Mouse (Mus musculus): ENCODE measurements around the gene Cdk5.

The Cdk5 gene

GRCm38 (mm10) chr5:24428596-24428995 lies 5.3 kb upstream of the Cdk5 start:
- DNase-seq (ENCODE audit: extremely low spot score, low read depth, low spot score), result no peak

DNA sequence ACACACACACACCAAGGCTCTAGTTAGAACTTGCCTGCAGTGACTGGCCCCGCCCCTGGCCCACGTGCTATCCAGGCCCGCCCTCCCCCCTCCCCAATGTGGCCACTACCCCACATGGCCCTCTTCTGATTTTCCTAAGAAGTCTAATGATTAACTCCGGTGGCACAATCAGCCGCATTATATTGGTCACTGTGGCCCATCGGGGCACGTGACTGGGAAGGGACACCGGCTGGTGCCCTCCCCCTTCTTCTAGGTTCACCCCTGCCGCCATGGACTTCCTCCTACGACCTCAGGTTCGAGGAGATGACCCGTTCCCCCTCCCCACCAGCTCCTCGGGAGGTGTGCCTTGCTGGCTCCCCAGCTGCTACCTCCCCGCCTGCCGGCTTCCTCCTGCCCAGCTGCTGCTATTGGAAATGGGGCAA lies 4.7 kb upstream of the Cdk5 start:
- no peak for DNase-seq (ENCODE audit: extremely low spot score, low read depth, low spot score)

GRCm38 (mm10) chr5:24427285-24427633 lies 3.9 kb upstream of the Cdk5 start:
- no peak for DNase-seq (ENCODE audit: extremely low spot score, low read depth, low spot score)

- DNase-seq (ENCODE audit: extremely low spot score, low read depth, low spot score), result no peak
Measured at GRCm38 (mm10) chr5:24426556-24427284, 3.4 kb upstream of the Cdk5 start.

DNA sequence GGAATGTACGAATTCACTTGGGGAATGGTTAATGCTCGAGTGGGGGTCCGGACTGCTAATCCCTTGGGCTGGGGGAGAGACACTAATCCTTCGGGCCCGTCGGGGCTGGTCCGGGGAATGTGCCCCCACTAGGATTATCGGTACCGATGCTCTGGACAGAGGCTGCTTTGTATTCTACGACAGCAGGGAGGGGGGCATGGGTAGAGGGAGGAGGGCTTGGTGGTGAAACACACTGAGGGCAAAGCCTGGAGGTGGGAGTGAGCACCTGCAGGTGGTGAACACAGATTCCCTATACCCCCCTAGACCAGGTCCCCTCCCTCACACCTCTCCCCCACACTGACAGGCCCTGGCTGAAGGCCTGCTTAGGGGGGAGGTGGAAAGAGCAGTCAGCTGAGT lies 2.7 kb upstream of the Cdk5 start:
- DNase-seq (ENCODE audit: extremely low spot score, low read depth, low spot score), result no peak

- DNase-seq (ENCODE audit: extremely low spot score, low read depth, low spot score), result no peak
Measured at GRCm38 (mm10) chr5:24425421-24426036, 2.2 kb upstream of the Cdk5 start.

DNA sequence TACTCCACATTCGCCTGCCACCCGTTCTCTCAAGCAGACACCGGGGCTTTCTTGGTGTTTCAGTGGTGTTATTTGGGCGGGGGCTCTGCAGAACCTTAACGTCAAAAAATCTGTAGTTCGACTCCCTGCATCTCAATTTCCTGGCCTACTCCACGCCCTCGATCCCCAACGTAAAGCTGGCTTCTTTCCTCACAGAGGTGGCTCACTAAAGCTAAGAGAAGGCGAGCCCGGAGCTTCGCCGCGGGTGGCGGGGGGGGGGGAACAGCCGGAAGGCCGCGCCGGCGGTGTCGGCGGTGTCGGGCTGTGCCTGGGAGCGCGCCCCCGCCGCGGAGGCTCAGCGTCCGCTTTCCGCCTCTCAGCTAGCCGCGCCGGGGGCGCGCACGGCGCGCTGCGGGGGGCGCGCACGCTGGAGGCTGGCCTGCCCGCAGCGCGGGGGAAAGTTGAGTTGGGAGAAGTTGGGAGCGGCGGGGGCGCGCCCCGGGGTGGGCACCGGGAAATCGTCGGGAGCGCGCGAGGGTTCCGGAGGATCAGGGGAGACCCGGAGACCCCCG lies 1.6 kb upstream of the Cdk5 start:
- DNase-seq (ENCODE audit: extremely low spot score, low read depth, low spot score), result no peak

- DNase-seq (ENCODE audit: extremely low spot score, low read depth, low spot score), result no peak
Measured at GRCm38 (mm10) chr5:24424004-24424781, 863 bp upstream of the Cdk5 start.

DNA sequence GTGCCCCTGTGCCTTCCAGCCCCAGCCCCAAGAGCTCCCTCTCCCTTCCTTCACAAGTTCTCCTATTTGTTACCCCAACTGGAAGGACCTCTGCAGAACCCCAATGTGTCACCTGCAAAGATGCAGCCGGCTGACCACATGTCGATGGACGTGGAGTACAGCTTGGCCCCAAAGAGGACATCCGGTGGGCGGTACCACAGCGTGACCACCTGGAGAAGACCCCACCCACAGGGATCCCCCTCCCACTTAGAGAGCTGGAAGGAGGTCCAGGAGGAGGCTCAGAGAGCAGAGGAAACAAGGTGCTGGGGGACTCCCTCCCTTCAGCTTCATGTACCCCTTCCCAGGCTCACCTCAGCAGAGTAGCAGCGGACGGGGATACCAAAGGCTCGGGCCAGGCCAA lies 2.9 kb downstream of the Cdk5 start:
- no peak for DNase-seq (ENCODE audit: extremely low spot score, low read depth, low spot score)

GRCm38 (mm10) chr5:24417587-24417986 lies 5.7 kb downstream of the Cdk5 start:
- DNase-seq (ENCODE audit: extremely low spot score, low read depth, low spot score), result no peak

DNA sequence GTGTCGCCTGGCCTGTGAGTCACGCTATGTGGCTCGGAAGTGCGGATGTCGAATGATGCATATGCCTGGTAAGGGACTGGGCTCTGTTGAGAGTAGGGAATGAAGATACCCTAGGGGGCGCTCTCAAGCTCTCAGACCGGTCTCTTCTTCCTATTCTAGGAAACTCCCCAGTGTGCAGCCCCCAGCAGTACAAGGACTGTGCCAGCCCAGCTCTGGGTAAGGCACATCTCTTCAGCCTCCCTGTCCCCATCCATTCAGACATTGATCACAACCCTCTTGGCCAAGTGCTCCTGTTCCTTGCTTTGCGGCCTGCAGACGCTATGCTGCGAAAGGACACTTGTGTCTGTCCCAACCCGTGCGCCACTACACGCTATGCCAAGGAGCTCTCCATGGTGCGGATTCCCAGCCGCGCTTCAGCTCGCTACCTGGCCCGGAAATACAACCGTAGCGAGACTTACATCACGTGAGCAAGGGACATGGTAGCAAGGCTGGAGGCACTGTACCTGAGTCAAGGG lies 7.1 kb downstream of the Cdk5 start:
- DNase-seq (ENCODE audit: extremely low spot score, low read depth, low spot score), result no peak

- DNase-seq (ENCODE audit: extremely low spot score, low read depth, low spot score), result no peak
Measured at GRCm38 (mm10) chr5:24413938-24414337, 9.4 kb downstream of the Cdk5 start.

DNA sequence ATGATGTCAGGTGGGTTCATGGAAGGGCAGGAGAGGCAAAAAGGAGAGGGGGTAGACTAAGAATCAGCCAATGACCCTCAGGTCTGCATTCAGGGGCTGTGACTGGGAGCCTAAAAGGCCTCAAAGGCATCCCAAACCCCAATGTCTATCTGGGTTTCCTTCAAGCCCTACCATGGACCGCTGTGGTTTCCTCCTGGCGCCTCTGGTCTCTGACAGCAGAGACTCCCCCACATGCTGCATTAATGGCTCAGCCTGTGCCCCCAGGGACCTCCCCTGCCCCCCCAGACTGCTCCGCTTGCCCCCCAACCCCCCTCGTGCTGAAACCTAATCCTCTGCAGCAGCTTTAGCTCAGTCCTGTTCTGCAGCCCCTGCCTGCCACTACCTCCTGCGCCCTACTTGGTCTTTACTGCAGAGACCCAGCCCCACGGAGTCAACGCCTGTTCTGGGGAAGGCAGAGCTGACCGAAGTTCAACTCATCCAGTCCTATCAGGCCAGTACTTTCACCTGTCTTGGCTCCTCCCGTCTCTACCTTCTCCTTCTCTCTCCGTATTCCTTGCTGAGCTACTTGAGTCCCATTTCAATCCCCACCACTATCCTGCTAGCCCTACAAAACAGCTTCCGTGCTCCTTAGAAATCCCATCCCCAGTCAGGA lies 10.2 kb downstream of the Cdk5 start, which contains the start of gene Asic3:
Gene Asic3 (plus strand): TSS at position 351 of the 652 bp plus-strand sequence.
- DNase-seq (ENCODE audit: extremely low spot score, low read depth, low spot score), result no peak

DNA sequence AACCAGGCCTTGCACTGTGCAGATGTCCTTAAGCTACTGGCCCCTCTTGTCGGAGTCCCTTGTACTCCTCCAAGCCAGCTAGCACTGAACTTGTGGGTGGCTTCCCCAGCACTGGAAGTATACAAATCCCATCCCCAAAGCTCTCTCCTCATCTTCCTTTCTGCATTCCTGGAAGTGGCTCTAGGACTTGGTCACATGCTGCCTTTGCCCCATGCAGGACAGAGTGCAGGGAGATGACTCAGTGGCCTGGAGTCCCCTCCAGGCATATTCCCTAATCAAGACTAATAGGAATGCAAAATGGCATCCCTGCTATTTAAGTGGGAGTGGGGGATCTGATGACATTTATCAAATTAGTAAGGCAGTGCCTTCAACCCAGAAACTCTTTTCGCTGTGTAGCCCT lies 11.3 kb downstream of the Cdk5 start:
- no peak for DNase-seq (ENCODE audit: extremely low spot score, low read depth, low spot score)

GRCm38 (mm10) chr5:24409466-24409865 lies 13.9 kb downstream of the Cdk5 start:
- DNase-seq (ENCODE audit: extremely low spot score, low read depth, low spot score), result no peak

DNA sequence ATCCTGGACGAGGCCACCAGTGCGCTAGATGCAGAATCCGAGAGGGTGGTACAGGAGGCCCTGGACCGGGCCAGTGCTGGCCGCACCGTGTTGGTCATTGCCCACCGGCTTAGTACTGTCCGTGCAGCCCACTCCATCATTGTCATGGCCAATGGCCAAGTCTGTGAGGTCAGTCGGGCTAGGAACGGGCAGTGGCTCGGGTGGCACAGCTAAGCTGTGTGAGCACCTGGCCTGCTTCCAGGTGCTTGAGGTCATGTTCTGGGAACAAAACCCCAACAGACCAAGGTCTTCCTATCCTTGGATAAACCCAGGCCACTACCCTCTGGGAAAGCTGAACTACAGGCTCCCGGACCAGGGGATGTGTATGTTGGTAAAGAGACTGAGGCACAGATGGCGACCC lies 14.7 kb downstream of the Cdk5 start:
- DNase-seq (ENCODE audit: extremely low spot score, low read depth, low spot score), result no peak

- no peak for DNase-seq (ENCODE audit: extremely low spot score, low read depth, low spot score)
Measured at GRCm38 (mm10) chr5:24405389-24405876, 17.9 kb downstream of the Cdk5 start.

DNA sequence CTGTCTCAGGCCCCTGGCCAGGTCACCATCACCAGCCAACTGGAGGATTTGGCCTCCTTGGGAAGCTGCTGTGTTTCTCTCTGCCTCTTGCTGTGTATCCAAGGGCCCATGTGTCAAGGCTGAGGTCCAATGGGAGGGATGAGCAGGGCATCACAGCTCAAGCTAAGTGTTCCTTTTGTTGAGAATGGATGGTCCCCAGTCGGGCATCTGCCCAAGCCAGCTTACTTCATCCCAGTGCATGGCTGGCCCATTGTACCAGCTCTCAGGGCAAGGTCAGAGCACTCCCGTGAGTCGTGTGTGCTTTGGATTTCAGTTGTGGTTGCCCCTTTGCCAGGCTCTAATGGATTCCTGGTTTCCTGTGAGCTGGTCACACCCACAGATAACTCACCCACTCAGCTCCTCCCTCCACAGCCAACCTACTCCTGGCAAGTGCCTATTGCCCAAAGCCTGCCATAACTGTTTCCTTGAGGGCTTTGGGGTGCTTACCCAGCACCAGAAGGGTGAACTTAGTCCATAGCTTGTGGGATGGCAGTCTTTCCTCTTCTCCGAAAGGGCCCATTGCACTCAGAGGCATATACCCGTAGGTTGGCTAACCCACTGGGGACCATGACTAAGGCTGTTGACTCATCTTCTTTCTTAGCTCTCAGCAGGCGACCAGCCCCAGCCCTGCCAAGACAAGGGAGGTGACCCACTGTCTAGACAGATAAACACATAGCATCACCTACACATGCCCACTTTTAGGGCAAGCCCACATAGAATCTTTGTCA lies 18.6 kb downstream of the Cdk5 start:
- DNase-seq (ENCODE audit: extremely low spot score, low read depth, low spot score), result no peak

DNA sequence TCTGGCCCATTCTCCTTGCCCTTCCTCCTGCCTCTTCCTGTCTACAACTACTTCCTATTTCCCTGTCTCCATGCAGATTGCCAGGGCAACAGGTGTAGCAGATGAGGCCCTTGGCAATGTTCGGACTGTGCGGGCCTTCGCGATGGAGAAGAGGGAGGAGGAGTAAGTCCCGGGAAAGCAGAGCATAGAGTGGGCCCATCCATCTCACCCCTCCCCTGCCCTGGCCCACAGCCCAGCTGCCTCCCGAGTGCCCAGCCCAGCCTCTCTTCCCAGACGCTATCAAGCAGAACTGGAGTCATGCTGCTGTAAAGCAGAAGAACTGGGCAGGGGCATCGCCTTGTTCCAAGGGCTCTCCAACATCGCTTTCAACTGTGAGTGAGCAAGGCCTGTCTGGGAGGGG lies 21.4 kb downstream of the Cdk5 start:
- no peak for DNase-seq (ENCODE audit: extremely low spot score, low read depth, low spot score)
